Mouse (Mus musculus) liver, adult 2 months (tissue): ENCODE results near the gene Fscn3. TPM values are rescaled to one million over a fixed set of nuclear protein-coding genes. Genes with fewer than 3 reads are reported as not detected.

Experiments used
- DNase-seq: peaks from one replicate; pipeline ENCODE4 v3.0.0-alpha.2; 2011; ENCODE audit warnings: low read depth, low spot score; ENCODE audit errors: extremely low read depth
- H3K27ac ChIP-seq: fragments of 200-500 bp; replicated peaks from 2 replicates; pipeline ENCODE4 v1.5.1; 2012; ENCODE audit warnings: low read depth, mild to moderate bottlenecking, control low read depth, inconsistent platforms, low read length; ENCODE audit not compliant: insufficient read depth
- H3K27me3 ChIP-seq: fragments of 200-500 bp; 2 replicates; pipeline ENCODE4 v1.6.1; 2012; ENCODE audit warnings: mild to moderate bottlenecking, moderate library complexity, low read length, inconsistent platforms; ENCODE audit not compliant: control insufficient read depth, insufficient read depth
- H3K36me3 ChIP-seq: fragments of 200-500 bp; 2 replicates; pipeline ENCODE4 v1.6.1; 2012; ENCODE audit warnings: low read length, inconsistent platforms; ENCODE audit not compliant: control insufficient read depth, insufficient read depth
- H3K4me1 ChIP-seq: fragments of 200-500 bp; 2 replicates; pipeline ENCODE4 v1.6.1; 2011; ENCODE audit warnings: low read length; ENCODE audit not compliant: control insufficient read depth, insufficient read depth
- H3K4me3 ChIP-seq: fragments of 200-500 bp; 2 replicates; pipeline ENCODE4 v1.5.1; 2011; ENCODE audit warnings: low read depth, mild to moderate bottlenecking, control low read depth, low read length, moderate library complexity; ENCODE audit not compliant: insufficient read depth
- H3K79me2 ChIP-seq: fragments of 200-500 bp; 2 replicates; pipeline ENCODE4 v1.6.1; 2012; ENCODE audit warnings: inconsistent platforms, mild to moderate bottlenecking, low read length, moderate library complexity; ENCODE audit not compliant: control insufficient read depth, insufficient read depth
- H3K9ac ChIP-seq: fragments of 200-500 bp; 2 replicates; pipeline ENCODE4 v1.6.1; 2012; ENCODE audit warnings: low read depth, mild to moderate bottlenecking, control low read depth, inconsistent platforms, low read length
- CTCF ChIP-seq: fragments of 200-500 bp; IDR thresholded peaks from 2 replicates; pipeline ENCODE4 v1.5.1; 2011; ENCODE audit warnings: low read depth, low read length, control low read depth
- POLR2A ChIP-seq: fragments of 200-500 bp; IDR thresholded peaks from 2 replicates; pipeline ENCODE4 v1.6.1; 2011; ENCODE audit warnings: low read length, control low read depth; ENCODE audit not compliant: insufficient read depth; ENCODE audit errors: extremely low read depth
- WGBS: fragments of 180-500 bp; shearing (Covaris S2); methylation state at CpG from one replicate; pipeline ENCODE4 v1.1.7; 2018; 5-methylcytosine and 5-hydroxymethylcytosine counted together
- polyA plus RNA-seq: library from polyadenylated mRNA; depleted of rRNA; stranded (reverse); fragments of >200 nt; gene quantifications from 2 replicates; pipeline ENCODE4 v1.2.3, GENCODE M21; 2012
- total RNA-seq: library from RNA; depleted of rRNA; stranded (reverse); fragments of >200 nt; gene quantifications from 2 replicates; pipeline ENCODE4 v1.2.3, GENCODE M21; 2014

Fscn3 gene
- total and polyA plus RNA-seq, 2 experiments: 0.09 TPM; not detected in 1

DNA sequence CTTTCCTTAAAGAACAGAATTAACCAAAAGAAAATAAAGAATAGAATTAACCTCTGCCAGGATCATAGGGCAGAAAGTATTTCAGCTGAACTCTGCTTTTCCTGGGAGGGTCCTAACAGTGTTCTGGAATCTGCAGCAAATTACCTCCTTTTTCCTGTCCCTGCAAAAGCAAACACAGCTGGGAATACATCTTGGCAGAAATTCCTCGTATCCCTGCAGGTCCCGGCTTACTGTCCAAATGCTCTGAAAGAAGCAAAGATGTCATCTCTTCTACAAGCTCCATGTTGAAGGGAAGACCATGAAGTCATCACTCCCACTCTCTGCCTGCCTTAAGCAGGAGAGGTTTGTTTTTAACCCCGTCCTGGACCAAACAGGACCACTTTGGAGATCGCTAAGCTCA is 10.6 kb upstream of the Fscn3 start:
- Histone ChIP-seq H3K9ac (no peak overlapping the region), H3K4me3 (no peak overlapping the region), H3K27me3 (no peaks in the 10 kb centered on the region), H3K4me1 (peaks cover 34% of the 10 kb centered on the region), H3K36me3 (peaks cover 12% of the 10 kb centered on the region), H3K27ac (0 out of 2 replicates have a peak overlapping the region, but pooled peaks have one; percentile 2), H3K79me2 (peaks cover 13% of the 10 kb centered on the region; the same call in 1 of the 2 replicates)
- 55% methylated on average over 4 of the region's 4 CpGs for WGBS
- DNase-seq: peak; percentile 60
- TF ChIP-seq POLR2A: no peak
- TF ChIP-seq CTCF: no peak

DNA sequence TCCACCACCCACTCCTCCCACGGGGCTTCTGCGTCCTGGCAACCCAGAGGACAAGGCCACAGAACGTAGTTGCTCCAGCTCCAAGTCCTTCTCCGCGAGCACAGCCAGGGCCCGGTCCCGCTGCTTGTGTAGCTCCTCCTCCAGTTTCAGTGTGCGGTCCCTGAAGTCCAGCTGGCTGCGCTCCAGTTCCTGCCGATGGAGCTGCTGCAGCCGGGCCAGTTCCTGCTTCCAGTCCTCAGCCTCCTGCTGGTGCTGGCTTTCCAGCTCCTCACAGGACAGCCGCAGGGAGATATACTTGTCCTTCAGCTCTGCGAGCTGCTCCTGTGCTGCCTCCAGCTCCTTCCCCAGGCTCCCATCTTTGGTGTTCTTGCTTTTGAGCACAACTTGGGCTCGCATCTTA is 9.1 kb upstream of the Fscn3 start:
- Histone ChIP-seq H3K27me3 (no peaks in the 10 kb centered on the region), H3K27ac (0 out of 2 replicates have a peak overlapping the region, but pooled peaks have one; percentile 13), H3K36me3 (peaks cover 10% of the 10 kb centered on the region), H3K9ac (0 out of 2 replicates have a peak overlapping the region, but pooled peaks have one; percentile 5), H3K79me2 (peaks cover 13% of the 10 kb centered on the region; the same call in 1 of the 2 replicates), H3K4me3 (peak overlapping the region; percentile 9; the same call in 1 of the 2 replicates), H3K4me1 (peaks cover 34% of the 10 kb centered on the region)
- 18% methylated on average over 14 of the region's 14 CpGs for WGBS
- DNase-seq: peak; percentile 85
- peak; percentile 40 for TF ChIP-seq CTCF
- TF ChIP-seq POLR2A: no peak

DNA sequence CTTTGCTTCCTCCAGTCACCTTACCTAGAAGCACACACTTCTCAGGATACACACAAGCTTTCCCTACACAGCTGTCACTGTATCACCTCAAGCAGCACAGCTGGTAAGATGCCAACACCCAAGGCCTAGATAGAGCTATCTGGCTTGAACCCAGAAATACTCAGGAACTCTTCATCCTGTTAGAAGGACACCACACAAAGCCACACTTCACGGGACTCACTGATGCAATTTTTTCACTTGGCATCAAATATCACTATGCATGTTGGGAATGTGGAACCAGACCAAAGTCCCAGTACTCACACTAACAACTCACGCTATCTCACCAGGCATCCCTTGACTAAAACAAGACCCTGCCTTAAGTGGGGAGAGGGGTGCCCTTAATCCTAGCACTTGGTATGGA is 7.9 kb upstream of the Fscn3 start:
- Histone ChIP-seq H3K79me2 (peaks cover 20% of the 10 kb centered on the region; the same call in 1 of the 2 replicates), H3K27ac (no peak overlapping the region), H3K27me3 (no peaks in the 10 kb centered on the region), H3K4me1 (peaks cover 36% of the 10 kb centered on the region), H3K9ac (no peak overlapping the region), H3K4me3 (peak overlapping the region; percentile 13; the same call in 1 of the 2 replicates), H3K36me3 (peaks cover 9% of the 10 kb centered on the region)
- DNase-seq: peak; percentile 77
- WGBS: 2% methylated on average over 2 of the region's 2 CpGs
- TF ChIP-seq POLR2A: no peak
- no peak for TF ChIP-seq CTCF

DNA sequence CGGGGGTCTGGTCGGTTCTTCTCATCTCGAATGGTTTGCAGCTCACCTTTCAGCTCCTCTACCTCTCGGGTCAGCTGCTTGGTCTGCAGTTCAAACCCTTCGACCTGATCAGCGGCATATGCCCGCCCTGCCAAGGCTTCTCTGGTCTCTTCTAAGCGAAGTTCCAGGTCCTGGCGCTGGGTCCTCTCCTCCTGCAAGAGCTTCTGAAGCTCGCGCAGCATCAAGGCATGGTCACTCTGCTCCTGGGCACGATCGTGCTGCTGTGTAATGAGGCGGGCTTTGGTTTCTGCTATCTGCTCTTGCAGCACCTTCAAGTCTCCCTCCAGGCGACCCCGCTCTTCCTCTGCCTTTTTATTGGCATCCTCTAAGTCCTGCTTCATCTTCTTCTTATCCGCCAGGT is 7.2 kb upstream of the Fscn3 start:
- Histone ChIP-seq H3K36me3 (peaks cover 9% of the 10 kb centered on the region), H3K4me3 (peak overlapping the region; percentile 66), H3K9ac (no peak overlapping the region), H3K79me2 (peaks cover 20% of the 10 kb centered on the region; the same call in 1 of the 2 replicates), H3K27me3 (no peaks in the 10 kb centered on the region), H3K27ac (peak overlapping the region; percentile 72; the same call in 1 of the 2 replicates), H3K4me1 (peaks cover 39% of the 10 kb centered on the region)
- 33% methylated on average over 17 of the region's 17 CpGs for WGBS
- peak; percentile 31 for DNase-seq
- TF ChIP-seq CTCF (no peak), POLR2A (no peak)

DNA sequence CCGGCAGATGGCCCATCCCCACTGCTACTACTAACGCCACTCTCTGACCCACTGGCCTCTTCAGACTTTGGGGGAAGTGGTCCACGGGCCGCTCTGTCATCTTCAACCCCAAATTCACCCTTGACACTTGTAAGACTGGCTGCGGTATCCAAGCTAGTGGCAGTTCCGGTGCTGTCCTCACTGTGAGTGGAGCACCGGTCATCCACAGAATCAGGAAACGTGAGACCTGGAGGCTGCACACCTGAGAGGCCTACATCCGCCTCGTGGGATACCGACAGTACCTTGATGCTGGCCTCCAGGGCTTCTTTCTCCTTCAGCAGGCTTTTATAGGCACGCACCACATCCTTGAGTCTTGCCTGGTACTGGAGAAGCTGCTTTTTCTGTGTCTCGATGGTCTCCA is 6.7 kb upstream of the Fscn3 start:
- no peaks in the 10 kb centered on the region for H3K27me3 ChIP-seq
- H3K27ac ChIP-seq: peak overlapping the region; percentile 72
- peaks cover 9% of the 10 kb centered on the region for H3K36me3 ChIP-seq
- H3K79me2 ChIP-seq: peaks cover 20% of the 10 kb centered on the region; the same call in 1 of the 2 replicates
- DNase-seq: peak; percentile 28
- H3K4me1 ChIP-seq: peaks cover 37% of the 10 kb centered on the region
- peak overlapping the region; percentile 66 for H3K4me3 ChIP-seq
- 4% methylated on average over 13 of the region's 13 CpGs for WGBS
- no peak for TF ChIP-seq POLR2A
- no peak for TF ChIP-seq CTCF
- H3K9ac ChIP-seq: peak overlapping the region; percentile 81

DNA sequence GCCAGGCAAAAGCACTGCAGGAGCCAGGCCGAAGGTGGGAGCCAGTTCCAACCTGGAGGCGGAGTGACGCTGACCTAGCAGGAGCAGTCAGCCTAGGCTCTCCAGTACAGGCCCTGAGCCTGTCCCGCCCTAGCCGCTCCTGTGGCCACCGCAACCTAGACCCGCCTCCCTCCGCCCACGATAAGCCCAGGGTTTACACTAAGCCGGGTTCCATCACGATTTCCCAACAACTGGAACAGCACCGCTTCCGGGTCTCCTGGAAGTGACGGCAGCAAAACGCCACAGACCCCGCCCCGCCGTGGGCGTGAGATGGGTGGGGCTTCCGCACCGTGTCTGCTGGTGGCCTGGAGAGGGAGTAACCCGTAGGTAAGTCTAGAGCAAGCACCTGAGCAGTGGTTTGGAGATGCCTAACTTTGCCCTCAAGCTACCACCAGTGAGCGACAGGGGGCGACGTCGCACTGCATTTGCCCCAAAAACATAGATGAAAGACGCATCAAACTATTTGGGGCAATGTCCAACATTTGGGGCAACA is 6.1 kb upstream of the Fscn3 start:
- Histone ChIP-seq H3K27ac (peak overlapping the region; percentile 72), H3K27me3 (no peaks in the 10 kb centered on the region), H3K4me1 (peaks cover 37% of the 10 kb centered on the region), H3K36me3 (peaks cover 9% of the 10 kb centered on the region), H3K9ac (peak overlapping the region; percentile 81), H3K4me3 (peak overlapping the region; percentile 66), H3K79me2 (peaks cover 20% of the 10 kb centered on the region; the same call in 1 of the 2 replicates)
- WGBS: 0% methylated on average over 27 of the region's 27 CpGs
- TF ChIP-seq POLR2A: peak; percentile 84
- peak; percentile 96 for TF ChIP-seq CTCF
- DNase-seq: peak; percentile 97
